Mouse (Mus musculus) neural tube, embryonic 15.5 days (tissue): ENCODE results near the gene Ypel2. TPM values are rescaled to one million over a fixed set of nuclear protein-coding genes. Genes with fewer than 3 reads are reported as not detected.

Experiments
- ATAC-seq: fragments of 200-750 bp; cut with Nextera tagmentation; 2 replicates; pipeline ENCODE4 v1.8.0; 2017; ENCODE audit warnings: mild to moderate bottlenecking, moderate TSS enrichment, moderate library complexity; ENCODE audit not compliant: low FRiP score
- H3K27ac ChIP-seq: fragments of 300-500 bp; sonication (generic); replicated peaks from 2 replicates; pipeline ENCODE4 v1.5.1; 2015; ENCODE audit warnings: mild to moderate bottlenecking, inconsistent platforms
- H3K27me3 ChIP-seq: fragments of 300-500 bp; sonication (generic); replicated peaks from 2 replicates; pipeline ENCODE4 v1.6.1; 2015; ENCODE audit warnings: inconsistent platforms
- H3K36me3 ChIP-seq: fragments of 300-500 bp; sonication (generic); 2 replicates; pipeline ENCODE4 v1.6.1; 2015; ENCODE audit warnings: inconsistent platforms
- H3K4me1 ChIP-seq: fragments of 300-500 bp; sonication (generic); 2 replicates; pipeline ENCODE4 v1.6.1; 2015; ENCODE audit warnings: inconsistent platforms
- H3K4me2 ChIP-seq: fragments of 300-500 bp; sonication (generic); 2 replicates; pipeline ENCODE4 v1.6.1; 2015; ENCODE audit warnings: inconsistent platforms, mild to moderate bottlenecking, moderate library complexity
- H3K4me3 ChIP-seq: fragments of 300-500 bp; sonication (generic); replicated peaks from 2 replicates; pipeline ENCODE4 v1.5.1; 2015; ENCODE audit warnings: mild to moderate bottlenecking, inconsistent platforms
- H3K9ac ChIP-seq: fragments of 300-500 bp; sonication (generic); replicated peaks from 2 replicates; pipeline ENCODE4 v1.6.1; 2015; ENCODE audit warnings: mild to moderate bottlenecking, inconsistent platforms
- H3K9me3 ChIP-seq: fragments of 300-500 bp; sonication (generic); replicated peaks from 2 replicates; pipeline ENCODE4 v1.6.1; 2016; ENCODE audit warnings: inconsistent platforms
- WGBS: fragments of 180-500 bp; shearing (Covaris S2); methylation state at CpG from one replicate; pipeline ENCODE4 v1.1.7; 2015; ENCODE audit warnings: mixed read lengths; 5-methylcytosine and 5-hydroxymethylcytosine counted together
- polyA plus RNA-seq: library from polyadenylated mRNA; unstranded; fragments of >200 nt; fragmentation: Nextera tagmentation; extraction: Ambion mirVana; gene quantifications from 2 replicates; pipeline ENCODE4 v1.2.1, GENCODE M21; 2015

The Ypel2 gene
- polyA plus RNA-seq, 1 experiment from 2014 or later, result 3.4 TPM

DNA sequence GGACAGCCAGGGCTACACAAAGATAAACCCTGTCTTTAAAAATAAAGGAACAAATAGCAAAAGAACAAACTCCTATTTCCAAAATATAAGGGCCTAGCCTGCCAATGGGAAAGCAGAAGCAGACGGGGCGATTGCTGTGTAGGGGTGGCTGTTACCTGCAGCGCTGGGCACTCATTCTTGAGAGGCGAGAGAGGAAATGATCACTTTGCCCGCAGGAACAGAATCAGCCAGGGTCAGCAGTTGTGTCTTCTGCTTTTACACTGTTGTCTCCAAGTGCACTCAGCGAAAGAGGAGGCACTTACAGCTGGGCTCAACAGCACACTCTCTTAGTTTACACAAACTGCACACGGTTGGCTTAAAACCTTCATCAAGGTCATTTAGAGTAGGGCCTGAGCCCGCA lies 25.9 kb upstream of the Ypel2 start:
- no peak overlapping the region for H3K4me2 ChIP-seq
- WGBS, result 88% methylated on average over 8 of the region's 8 CpGs
- H3K4me3 ChIP-seq, result no peak overlapping the region
- ATAC-seq, result no peak
- no peak overlapping the region for H3K27ac ChIP-seq
- H3K4me1 ChIP-seq, result no peaks in the 10 kb centered on the region
- H3K9ac ChIP-seq, result no peak overlapping the region
- no peaks in the 10 kb centered on the region for H3K27me3 ChIP-seq
- no peaks in the 10 kb centered on the region for H3K36me3 ChIP-seq
- H3K9me3 ChIP-seq, result no peaks in the 10 kb centered on the region

DNA sequence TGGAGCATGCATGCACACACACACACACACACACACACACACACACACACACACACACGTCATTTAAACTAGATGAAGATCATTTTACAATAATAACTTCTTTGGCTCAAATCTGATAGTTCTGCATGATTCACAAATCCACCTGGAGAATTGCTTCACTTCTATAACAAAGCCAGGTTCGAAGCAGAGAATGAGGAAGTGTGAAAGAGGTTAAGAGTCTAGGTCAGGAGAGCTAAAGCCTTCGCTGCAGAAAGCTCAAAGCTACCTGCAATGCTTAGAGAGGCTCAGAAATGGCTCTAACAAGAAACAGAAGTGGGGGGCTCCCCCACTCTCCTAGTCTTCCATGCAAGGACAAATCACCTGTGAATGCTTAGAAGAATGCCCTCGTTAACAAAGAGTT lies 24.6 kb upstream of the Ypel2 start:
- Histone ChIP-seq H3K27me3 (no peaks in the 10 kb centered on the region), H3K9ac (no peak overlapping the region), H3K4me3 (no peak overlapping the region), H3K27ac (no peak overlapping the region), H3K36me3 (no peaks in the 10 kb centered on the region), H3K9me3 (no peaks in the 10 kb centered on the region), H3K4me1 (no peaks in the 10 kb centered on the region), H3K4me2 (no peak overlapping the region)
- WGBS, result 84% methylated on average over 4 of the region's 4 CpGs
- no peak for ATAC-seq

DNA sequence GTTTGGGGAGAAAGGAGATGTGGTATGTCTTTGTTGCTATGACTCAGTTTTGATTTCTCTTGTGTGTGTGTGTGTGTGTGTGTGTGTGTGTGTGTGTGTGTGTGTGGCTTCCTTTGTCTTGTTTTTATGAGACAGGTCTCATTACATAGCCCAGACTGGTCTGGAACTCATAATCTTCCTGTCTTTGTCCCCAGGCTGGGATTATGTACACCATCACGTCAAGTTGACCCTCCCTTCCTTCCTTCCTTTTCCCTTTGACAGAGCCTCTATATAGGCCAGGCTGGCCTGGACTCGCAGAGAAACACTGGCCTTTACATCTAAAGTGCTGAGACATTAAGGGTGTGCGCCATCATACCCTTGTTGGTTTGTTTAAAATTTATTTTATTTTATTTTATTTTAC lies 22.2 kb upstream of the Ypel2 start:
- no peak for ATAC-seq
- Histone ChIP-seq H3K4me3 (no peak overlapping the region), H3K9ac (no peak overlapping the region)

DNA sequence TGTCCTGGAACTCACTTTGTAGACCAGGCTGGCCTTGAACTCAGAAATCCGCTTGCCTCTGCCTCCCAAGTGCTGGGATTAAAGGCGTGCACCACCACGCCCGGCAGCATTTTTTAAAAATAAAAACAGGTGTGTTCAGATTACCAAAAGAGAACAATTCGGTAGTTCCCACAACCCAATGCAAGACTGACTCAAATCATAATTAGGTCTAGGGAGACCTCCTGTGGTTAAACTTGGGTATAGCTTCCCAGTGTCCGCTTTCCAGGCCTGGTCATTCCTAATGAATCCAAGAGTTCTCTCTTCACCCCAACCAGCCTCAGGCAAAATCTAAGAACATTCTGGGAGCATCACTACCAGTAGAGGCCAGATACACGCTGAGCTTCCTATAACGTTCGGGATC lies 17.0 kb upstream of the Ypel2 start:
- Histone ChIP-seq H3K27ac (no peak overlapping the region), H3K9me3 (no peaks in the 10 kb centered on the region), H3K4me3 (no peak overlapping the region), H3K9ac (no peak overlapping the region), H3K4me2 (no peak overlapping the region), H3K4me1 (no peaks in the 10 kb centered on the region), H3K27me3 (no peaks in the 10 kb centered on the region), H3K36me3 (no peaks in the 10 kb centered on the region)
- ATAC-seq, result no peak
- 29% methylated on average over 9 of the region's 9 CpGs for WGBS

More for the DNA sequence above, 22.2 kb upstream of the Ypel2 start:
- Histone ChIP-seq H3K4me2 (no peak overlapping the region), H3K27me3 (no peaks in the 10 kb centered on the region), H3K27ac (no peak overlapping the region), H3K36me3 (no peaks in the 10 kb centered on the region), H3K9me3 (no peaks in the 10 kb centered on the region), H3K4me1 (no peaks in the 10 kb centered on the region)
- 87% methylated on average over 3 of the region's 3 CpGs for WGBS

DNA sequence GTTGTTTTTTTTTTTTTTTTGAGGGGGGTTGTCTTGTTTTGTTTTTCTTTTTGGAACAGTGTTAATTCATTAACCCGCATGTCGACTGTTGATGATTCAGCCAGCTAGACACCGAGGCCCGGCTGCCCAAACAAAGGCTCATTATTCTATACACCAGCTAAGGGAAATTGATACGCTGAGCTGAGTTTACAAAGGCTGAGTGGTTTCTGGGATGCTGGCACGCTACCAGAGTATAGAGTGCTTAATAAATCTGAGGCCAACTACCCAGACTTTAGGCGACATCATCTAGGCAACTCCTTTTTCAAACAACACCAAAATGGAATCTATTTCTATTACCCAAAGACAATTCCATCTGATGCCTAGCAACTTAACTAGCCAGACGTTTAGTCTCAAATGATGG lies 13.9 kb upstream of the Ypel2 start:
- no peaks in the 10 kb centered on the region for H3K9me3 ChIP-seq
- no peak for ATAC-seq
- no peaks in the 10 kb centered on the region for H3K36me3 ChIP-seq

DNA sequence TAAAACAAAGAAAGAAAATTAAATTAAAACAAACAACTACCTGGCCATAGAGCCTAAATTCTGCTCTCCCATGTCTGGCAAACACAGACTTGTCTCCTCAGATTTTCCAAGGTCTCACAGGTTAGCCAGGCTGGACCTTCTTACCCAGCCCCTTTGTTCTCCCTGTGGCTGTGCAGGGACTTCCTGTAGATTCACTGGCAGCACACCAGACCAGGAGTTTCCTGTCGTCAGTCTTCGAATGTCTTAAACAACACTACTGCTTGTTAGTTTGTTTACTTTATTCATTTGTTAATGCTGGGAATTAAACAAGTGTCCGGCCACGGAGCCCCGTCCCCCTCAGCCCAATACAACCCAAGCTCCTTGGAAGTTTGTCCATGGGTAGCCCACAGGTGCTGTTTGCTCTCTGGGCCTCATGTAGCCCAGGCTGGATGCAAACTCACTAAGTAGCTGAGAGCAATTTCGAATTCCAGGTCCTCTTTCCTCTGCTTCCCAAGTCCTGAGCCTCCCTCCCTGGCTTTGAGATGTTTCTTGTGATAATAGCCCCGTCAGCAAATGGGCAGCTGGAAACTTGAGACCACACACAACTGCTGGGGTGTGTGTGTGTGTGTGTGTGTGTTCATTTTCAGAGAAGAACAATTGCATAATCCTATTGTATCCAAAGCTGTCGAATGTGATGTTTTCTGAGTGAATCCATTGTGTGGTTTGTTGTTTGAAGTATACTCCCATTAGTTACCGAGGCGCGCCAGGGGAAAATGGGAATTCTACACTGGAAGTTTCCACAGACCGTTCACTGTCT lies 11.7 kb upstream of the Ypel2 start:
- Histone ChIP-seq H3K27me3 (no peaks in the 10 kb centered on the region), H3K4me2 (no peak overlapping the region), H3K9ac (no peak overlapping the region), H3K9me3 (no peaks in the 10 kb centered on the region), H3K27ac (no peak overlapping the region), H3K36me3 (no peaks in the 10 kb centered on the region), H3K4me3 (no peak overlapping the region), H3K4me1 (no peaks in the 10 kb centered on the region)
- no peak for ATAC-seq
- 67% methylated on average over 12 of the region's 12 CpGs for WGBS

More for the DNA sequence above, 13.9 kb upstream of the Ypel2 start:
- Histone ChIP-seq H3K27ac (no peak overlapping the region; the same call in 1 of the 2 replicates), H3K4me2 (no peak overlapping the region), H3K27me3 (no peaks in the 10 kb centered on the region), H3K9ac (no peak overlapping the region), H3K4me3 (no peak overlapping the region), H3K4me1 (no peaks in the 10 kb centered on the region)
- 12% methylated on average over 8 of the region's 8 CpGs for WGBS

DNA sequence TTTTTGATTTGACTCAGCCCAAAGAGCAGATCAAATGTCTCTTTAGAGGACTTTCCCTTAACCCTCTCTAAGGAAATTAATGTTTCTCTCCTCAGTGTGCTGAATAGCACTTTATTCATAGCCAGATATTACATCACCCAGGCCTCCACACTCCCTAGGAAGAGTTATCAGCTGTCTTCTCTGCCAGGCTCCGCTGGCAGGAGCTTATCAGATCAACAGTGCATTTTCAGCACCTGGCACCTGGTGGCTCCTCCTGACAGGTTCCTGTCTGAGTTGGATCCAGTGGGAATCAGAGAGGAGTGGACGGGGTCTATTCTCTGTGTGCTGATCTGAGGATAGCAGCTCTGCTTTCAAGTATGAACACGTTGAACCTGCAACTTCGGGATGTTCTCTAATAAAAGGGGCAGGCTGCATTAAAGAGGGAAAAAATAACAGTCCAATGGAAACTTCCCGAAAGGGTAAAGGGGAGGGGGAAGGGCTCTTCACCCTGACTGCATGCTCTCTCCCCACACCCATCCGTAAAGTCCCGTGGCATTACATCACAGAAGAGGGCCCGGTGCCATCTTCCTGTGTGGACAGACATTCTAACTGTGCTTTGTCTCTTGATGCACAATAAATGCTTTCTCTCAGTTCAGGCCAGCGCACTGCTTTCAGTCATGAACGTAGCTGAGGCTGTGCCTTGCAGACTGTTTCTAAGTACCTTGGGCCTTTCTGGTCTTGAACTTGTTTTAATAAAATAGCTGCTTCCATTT lies 8.7 kb upstream of the Ypel2 start:
- no peak for ATAC-seq
- Histone ChIP-seq H3K4me1 (no peaks in the 10 kb centered on the region), H3K4me3 (no peak overlapping the region), H3K9ac (no peak overlapping the region), H3K9me3 (no peaks in the 10 kb centered on the region), H3K27me3 (no peaks in the 10 kb centered on the region), H3K27ac (no peak overlapping the region), H3K36me3 (no peaks in the 10 kb centered on the region), H3K4me2 (no peak overlapping the region)
- WGBS, result 78% methylated on average over 10 of the region's 10 CpGs

DNA sequence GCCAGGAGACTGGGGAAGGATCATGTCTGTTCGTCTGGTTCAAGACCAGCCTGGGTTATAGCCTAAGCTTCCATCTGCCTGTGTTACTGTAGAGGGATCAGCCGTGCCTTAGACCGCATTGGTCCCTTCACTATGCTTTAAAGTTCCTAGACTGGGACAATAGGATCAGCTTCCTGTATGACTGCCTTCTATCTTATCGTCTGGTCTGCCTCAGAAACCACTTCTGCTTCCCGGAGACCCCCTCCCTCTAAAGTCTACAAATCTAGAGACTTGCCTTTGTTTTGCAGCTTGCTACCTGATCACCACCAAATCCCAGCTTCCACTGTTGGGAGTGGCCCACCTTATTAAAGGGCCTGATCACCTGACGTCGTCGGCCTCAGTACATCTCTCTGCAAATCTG lies 7.7 kb upstream of the Ypel2 start:
- no peak overlapping the region for H3K27ac ChIP-seq
- no peak overlapping the region for H3K4me3 ChIP-seq
- no peak for ATAC-seq
- H3K9ac ChIP-seq, result no peak overlapping the region
- H3K4me1 ChIP-seq, result no peaks in the 10 kb centered on the region
- H3K9me3 ChIP-seq, result no peaks in the 10 kb centered on the region
- H3K36me3 ChIP-seq, result no peaks in the 10 kb centered on the region
- WGBS, result 89% methylated on average over 8 of the region's 8 CpGs
- H3K27me3 ChIP-seq, result no peaks in the 10 kb centered on the region
- H3K4me2 ChIP-seq, result no peak overlapping the region

DNA sequence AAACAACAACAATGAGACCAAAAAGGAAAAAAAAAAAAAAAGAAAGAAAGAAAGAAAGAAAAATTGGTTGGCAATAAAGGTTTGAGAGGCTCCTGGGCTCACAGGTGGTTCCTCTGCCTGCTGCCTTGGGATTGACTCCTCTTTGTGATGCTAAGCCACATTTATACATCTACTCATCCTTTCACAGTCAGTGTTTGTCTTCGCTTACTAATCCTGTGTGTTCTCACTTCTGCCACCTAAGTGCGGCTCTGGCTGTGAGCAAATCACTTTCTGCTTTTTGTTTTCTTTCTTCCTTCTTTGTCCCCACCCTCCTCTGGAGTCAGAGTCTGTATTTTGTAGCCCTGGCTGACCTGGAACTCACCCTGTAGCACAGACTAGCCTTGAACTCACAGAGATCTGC lies 2.8 kb upstream of the Ypel2 start:
- peaks cover 26% of the 10 kb centered on the region for H3K4me1 ChIP-seq
- H3K4me2 ChIP-seq, result no peak overlapping the region
- no peaks in the 10 kb centered on the region for H3K27me3 ChIP-seq
- H3K4me3 ChIP-seq, result no peak overlapping the region
- H3K36me3 ChIP-seq, result no peaks in the 10 kb centered on the region
- no peak overlapping the region for H3K27ac ChIP-seq
- no peak overlapping the region for H3K9ac ChIP-seq
- no peak for ATAC-seq
- no peaks in the 10 kb centered on the region for H3K9me3 ChIP-seq
- 61% methylated on average over 2 of the region's 2 CpGs for WGBS

DNA sequence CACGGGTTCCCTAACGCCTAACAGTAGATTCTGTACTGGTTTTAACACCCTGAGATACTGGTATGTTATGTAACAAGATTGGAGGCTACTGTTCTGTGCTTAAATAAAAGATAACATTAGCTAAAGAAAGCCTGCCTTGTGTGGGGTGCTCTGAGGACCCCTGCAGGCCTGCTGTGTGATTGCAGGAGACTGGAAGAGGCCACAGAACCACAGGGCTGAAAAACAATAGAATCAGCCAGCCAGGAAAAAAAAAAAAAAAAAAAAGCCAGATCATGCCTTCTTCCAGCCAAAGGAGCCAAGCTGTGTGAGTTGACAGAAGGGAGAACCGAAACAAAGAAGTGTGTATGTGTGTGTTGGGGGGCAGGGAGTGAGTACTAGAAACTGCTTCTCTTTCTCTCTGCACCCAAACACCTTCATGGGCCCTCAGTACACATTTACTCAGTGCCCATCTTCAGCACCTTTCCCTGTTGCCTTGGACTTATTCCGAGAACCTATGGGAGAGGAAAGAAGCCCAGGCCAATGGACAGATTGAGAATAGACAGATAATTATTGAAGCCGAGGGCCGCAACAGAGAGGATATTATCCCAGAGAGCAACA lies 2.2 kb upstream of the Ypel2 start:
- no peak overlapping the region for H3K4me2 ChIP-seq
- H3K27me3 ChIP-seq, result no peaks in the 10 kb centered on the region
- H3K4me3 ChIP-seq, result no peak overlapping the region
- H3K9ac ChIP-seq, result no peak overlapping the region
- H3K4me1 ChIP-seq, result peaks cover 29% of the 10 kb centered on the region
- 0 out of 2 replicates have a peak overlapping the region, but pooled peaks have one; percentile 1 for H3K27ac ChIP-seq
- WGBS, result 33% methylated on average over 6 of the region's 6 CpGs
- H3K36me3 ChIP-seq, result no peaks in the 10 kb centered on the region
- no peaks in the 10 kb centered on the region for H3K9me3 ChIP-seq
- ATAC-seq, result no peak

DNA sequence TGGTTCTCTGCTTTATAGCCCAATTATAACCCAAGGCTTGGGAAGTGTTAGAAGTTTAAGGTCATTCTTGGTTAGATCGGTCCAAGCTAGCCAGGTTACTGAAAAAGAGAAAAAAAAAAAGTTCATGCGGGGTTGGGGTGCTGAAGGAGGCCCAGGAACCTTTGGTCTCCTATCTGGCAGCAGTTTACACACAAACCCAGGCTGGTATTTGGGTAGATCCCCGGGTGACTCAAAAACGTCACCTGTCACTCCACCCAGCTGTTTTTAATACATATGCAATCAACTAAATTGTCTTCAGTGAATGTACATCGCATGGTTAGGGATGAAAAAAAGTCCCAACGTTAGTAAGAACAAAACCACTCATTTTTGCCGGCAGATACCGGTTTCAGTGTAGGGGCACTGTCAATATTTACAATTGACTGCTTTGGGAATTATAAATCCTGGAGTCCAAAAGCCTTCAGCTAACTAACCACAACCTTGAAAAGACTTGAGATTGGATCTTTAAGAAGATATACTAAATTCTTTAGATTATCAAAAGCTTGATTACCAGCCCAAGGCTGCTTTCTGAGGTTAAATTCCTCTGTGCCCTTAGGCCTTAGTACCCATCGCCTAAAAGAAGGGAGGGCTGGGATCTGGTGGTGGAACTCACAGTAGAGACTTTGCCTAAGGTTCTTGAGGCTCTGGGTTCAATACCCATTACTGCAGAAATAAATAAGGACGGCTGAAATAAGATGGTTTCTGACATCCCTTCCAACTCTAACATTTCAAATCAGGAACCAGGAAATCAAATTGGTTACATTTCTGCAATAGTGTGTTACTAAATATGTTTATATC lies 1.5 kb upstream of the Ypel2 start:
- Histone ChIP-seq H3K27me3 (no peaks in the 10 kb centered on the region), H3K4me3 (no peak overlapping the region), H3K4me1 (peaks cover 36% of the 10 kb centered on the region), H3K36me3 (no peaks in the 10 kb centered on the region), H3K9ac (no peak overlapping the region), H3K9me3 (no peaks in the 10 kb centered on the region), H3K4me2 (no peak overlapping the region), H3K27ac (no peak overlapping the region)
- 57% methylated on average over 10 of the region's 10 CpGs for WGBS
- ATAC-seq, result no peak
